Mouse (Mus musculus) forebrain, embryonic 13.5 days (tissue): Measurements from ENCODE around the gene Gm49366. TPM values are rescaled to one million over a fixed set of nuclear protein-coding genes. Genes with fewer than 3 reads are reported as not detected.
"Not testable (repeated sequence)": the region's sequence is repeated elsewhere in the genome, so short reads cannot be mapped to it uniquely, and the experiment has no call there.

Source experiments
- ATAC-seq: fragments of 200-750 bp; cut with Nextera tagmentation; 2 replicates; pipeline ENCODE4 v1.8.0; 2017
- H3K27ac ChIP-seq: fragments of 300-500 bp; sonication (generic); 2 replicates; pipeline ENCODE4 v1.5.1; 2015; ENCODE audit warnings: inconsistent platforms, mild to moderate bottlenecking, moderate library complexity
- H3K27me3 ChIP-seq: fragments of 300-500 bp; sonication (generic); 2 replicates; pipeline ENCODE4 v1.6.1; 2015; ENCODE audit warnings: mild to moderate bottlenecking, inconsistent platforms
- H3K36me3 ChIP-seq: fragments of 300-500 bp; sonication (generic); 2 replicates; pipeline ENCODE4 v1.6.1; 2015; ENCODE audit warnings: mild to moderate bottlenecking, inconsistent platforms; ENCODE audit not compliant: poor library complexity, severe bottlenecking
- H3K4me1 ChIP-seq: fragments of 300-500 bp; sonication (generic); 2 replicates; pipeline ENCODE4 v1.6.1; 2015; ENCODE audit warnings: inconsistent platforms
- H3K4me2 ChIP-seq: fragments of 300-500 bp; sonication (generic); 2 replicates; pipeline ENCODE4 v1.6.1; 2015; ENCODE audit warnings: inconsistent platforms, mild to moderate bottlenecking, moderate library complexity
- H3K4me3 ChIP-seq: fragments of 300-500 bp; sonication (generic); 2 replicates; pipeline ENCODE4 v1.5.1; 2015; ENCODE audit warnings: mild to moderate bottlenecking, inconsistent platforms
- H3K9ac ChIP-seq: fragments of 300-500 bp; sonication (generic); 2 replicates; pipeline ENCODE4 v1.6.1; 2015; ENCODE audit warnings: mild to moderate bottlenecking, inconsistent platforms
- H3K9me3 ChIP-seq: fragments of 300-500 bp; sonication (generic); replicated peaks from 2 replicates; pipeline ENCODE4 v1.6.1; 2016; ENCODE audit warnings: inconsistent platforms
- WGBS: fragments of 180-500 bp; shearing (Covaris S2); methylation state at CpG from one replicate; pipeline ENCODE4 v1.1.7; 2015; 5-methylcytosine and 5-hydroxymethylcytosine counted together
- polyA plus RNA-seq: library from polyadenylated mRNA; unstranded; fragments of >200 nt; fragmentation: Nextera tagmentation; extraction: Ambion mirVana; gene quantifications from 2 replicates; pipeline ENCODE4 v1.2.1, GENCODE M21; 2015

Gm49366 gene
- not detected in 2 replicates for polyA plus RNA-seq

- Histone ChIP-seq H3K9ac (peak within 1 kb of the TSS; percentile 53), H3K4me2 (peak within 1 kb of the TSS; percentile 62), H3K4me3 (peak within 1 kb of the TSS; percentile 43), H3K9me3 (peaks cover 13% of the 10 kb centered on the region)
- not testable (repeated sequence) for H3K27ac ChIP-seq, H3K4me1 ChIP-seq, ATAC-seq, H3K27me3 ChIP-seq, H3K36me3 ChIP-seq
- 3% methylated on average over 39 of the region's 39 CpGs for WGBS
These were observed at the start of gene Gm49366 for GRCm38 (mm10) chr12:84038691-84039111. Gene Gm49366 (plus strand): TSS chr12:84038935.

- Histone ChIP-seq H3K9me3 (no peaks in the 10 kb centered on the region), H3K9ac (no peak overlapping the region), H3K36me3 (peaks cover 2% of the 10 kb centered on the region; the same call in 1 of the 2 replicates), H3K4me3 (no peak overlapping the region), H3K4me2 (no peak overlapping the region), H3K4me1 (peaks cover 11% of the 10 kb centered on the region; the same call in 1 of the 2 replicates), H3K27ac (no peak overlapping the region), H3K27me3 (no peaks in the 10 kb centered on the region)
- no peak for ATAC-seq
- 96% methylated on average over 4 of the region's 4 CpGs for WGBS
These were observed 49.4 kb upstream of the Gm49366 start for GRCm38 (mm10) chr12:83989378-83989777.

- ATAC-seq: no peak
- Histone ChIP-seq H3K27ac (no peak overlapping the region), H3K4me1 (no peaks in the 10 kb centered on the region), H3K27me3 (no peaks in the 10 kb centered on the region), H3K4me2 (no peak overlapping the region), H3K9ac (no peak overlapping the region), H3K36me3 (peaks cover 3% of the 10 kb centered on the region; the same call in 1 of the 2 replicates), H3K4me3 (no peak overlapping the region), H3K9me3 (peaks cover 7% of the 10 kb centered on the region; the same call in 1 of the 2 replicates)
- 71% methylated on average over 2 of the region's 2 CpGs for WGBS
These were observed 41.5 kb upstream of the Gm49366 start for GRCm38 (mm10) chr12:83997221-83997620.

- WGBS: 66% methylated on average over 11 of the region's 11 CpGs
- H3K9me3 ChIP-seq: peaks cover 11% of the 10 kb centered on the region
- ATAC-seq: peak; percentile 41; the same call in 1 of the 2 replicates
These were observed 40.2 kb upstream of the Gm49366 start for GRCm38 (mm10) chr12:83998341-83999107.

GRCm38 (mm10) chr12:83999237-83999636, 39.5 kb upstream of the Gm49366 start:
- H3K4me2 ChIP-seq, H3K27ac ChIP-seq, H3K9ac ChIP-seq, H3K4me3 ChIP-seq, H3K36me3 ChIP-seq, H3K27me3 ChIP-seq, H3K4me1 ChIP-seq, ATAC-seq: not testable (repeated sequence)
- peaks cover 11% of the 10 kb centered on the region for H3K9me3 ChIP-seq
- 83% methylated on average over 8 of the region's 8 CpGs for WGBS

More at GRCm38 (mm10) chr12:83998341-83999107, 40.2 kb upstream of the Gm49366 start:
- Histone ChIP-seq H3K9ac (no peak overlapping the region), H3K4me3 (no peak overlapping the region), H3K4me1 (no peaks in the 10 kb centered on the region), H3K27me3 (no peaks in the 10 kb centered on the region), H3K27ac (peak overlapping the region; percentile 59; the same call in 1 of the 2 replicates), H3K36me3 (peaks cover 3% of the 10 kb centered on the region; the same call in 1 of the 2 replicates), H3K4me2 (no peak overlapping the region)

GRCm38 (mm10) chr12:84000418-84000817, 38.3 kb upstream of the Gm49366 start:
- Histone ChIP-seq H3K36me3 (no peaks in the 10 kb centered on the region), H3K4me2 (no peak overlapping the region), H3K9me3 (peaks cover 11% of the 10 kb centered on the region), H3K9ac (no peak overlapping the region), H3K4me3 (no peak overlapping the region), H3K27me3 (no peaks in the 10 kb centered on the region), H3K27ac (no peak overlapping the region), H3K4me1 (no peaks in the 10 kb centered on the region)
- no peak for ATAC-seq
- whole genome bisulfite sequencing: 89% methylated on average over 3 of the region's 3 CpGs

GRCm38 (mm10) chr12:84003866-84004265, 34.9 kb upstream of the Gm49366 start:
- peaks cover 5% of the 10 kb centered on the region for H3K4me1 ChIP-seq
- H3K9me3 ChIP-seq: peaks cover 11% of the 10 kb centered on the region
- no peak for ATAC-seq
- no peaks in the 10 kb centered on the region for H3K27me3 ChIP-seq
- no peak overlapping the region for H3K4me2 ChIP-seq
- H3K27ac ChIP-seq: no peak overlapping the region
- H3K4me3 ChIP-seq: no peak overlapping the region
- WGBS: 91% methylated on average over 1 of the region's 1 CpGs
- H3K36me3 ChIP-seq: no peaks in the 10 kb centered on the region
- H3K9ac ChIP-seq: no peak overlapping the region

GRCm38 (mm10) chr12:84008251-84008650, 30.5 kb upstream of the Gm49366 start:
- WGBS: 89% methylated on average over 12 of the region's 12 CpGs
- H3K4me1 ChIP-seq: peaks cover 36% of the 10 kb centered on the region
- no peak for ATAC-seq
- no peak overlapping the region for H3K9ac ChIP-seq
- no peaks in the 10 kb centered on the region for H3K9me3 ChIP-seq
- no peak overlapping the region for H3K4me3 ChIP-seq
- peak overlapping the region; percentile 31; the same call in 1 of the 2 replicates for H3K27ac ChIP-seq
- no peaks in the 10 kb centered on the region for H3K27me3 ChIP-seq
- no peaks in the 10 kb centered on the region for H3K36me3 ChIP-seq
- H3K4me2 ChIP-seq: 0 out of 2 replicates have a peak overlapping the region, but pooled peaks have one; percentile 65

GRCm38 (mm10) chr12:84008729-84009128, 30.0 kb upstream of the Gm49366 start:
- H3K9me3 ChIP-seq: no peaks in the 10 kb centered on the region
- WGBS: 51% methylated on average over 8 of the region's 8 CpGs
- no peak for ATAC-seq
- peak overlapping the region; percentile 70; the same call in 1 of the 2 replicates for H3K9ac ChIP-seq
- H3K27me3 ChIP-seq: no peaks in the 10 kb centered on the region
- H3K4me1 ChIP-seq: peaks cover 36% of the 10 kb centered on the region
- peak overlapping the region; percentile 65 for H3K4me2 ChIP-seq
- peak overlapping the region; percentile 48 for H3K4me3 ChIP-seq
- H3K36me3 ChIP-seq: no peaks in the 10 kb centered on the region
- peak overlapping the region; percentile 31 for H3K27ac ChIP-seq

GRCm38 (mm10) chr12:84009171-84009965, 29.4 kb upstream of the Gm49366 start, which contains the start of gene Acot1:
Gene Acot1 (plus strand): TSS chr12:84009490.
- not testable (repeated sequence) for H3K27me3 ChIP-seq, H3K9me3 ChIP-seq, H3K36me3 ChIP-seq
- peak within 1 kb of the TSS; percentile 70 for H3K9ac ChIP-seq
- ATAC-seq: peak; percentile 94
- H3K4me3 ChIP-seq: peak within 1 kb of the TSS; percentile 48
- under 1% methylated on average over 48 of the region's 70 CpGs for WGBS
- peak within 1 kb of the TSS; percentile 31 for H3K27ac ChIP-seq
- peaks cover 36% of the 10 kb centered on the region for H3K4me1 ChIP-seq
- H3K4me2 ChIP-seq: peak within 1 kb of the TSS; percentile 65

- 79% methylated on average over 3 of the region's 3 CpGs for WGBS
- Histone ChIP-seq H3K9me3 (no peaks in the 10 kb centered on the region), H3K9ac (peak overlapping the region; percentile 43), H3K36me3 (no peaks in the 10 kb centered on the region; the same call in 1 of the 2 replicates), H3K27ac (no peak overlapping the region), H3K4me3 (peak overlapping the region; percentile 48), H3K27me3 (no peaks in the 10 kb centered on the region), H3K4me1 (peaks cover 36% of the 10 kb centered on the region), H3K4me2 (peak overlapping the region; percentile 65)
- ATAC-seq: no peak
These were observed 28.5 kb upstream of the Gm49366 start for GRCm38 (mm10) chr12:84010201-84010600.
